Mouse (Mus musculus) cerebellum, adult 2 months (tissue): ENCODE results near the gene Rab39. TPM values are rescaled to one million over a fixed set of nuclear protein-coding genes. Genes with fewer than 3 reads are reported as not detected.

Experiments used
- DNase-seq, 2 experiments: peaks; one replicate each; pipeline ENCODE4 v3.0.0; 2021
- H3K27ac ChIP-seq: fragments of 200-500 bp; 2 replicates; pipeline ENCODE4 v1.5.1; 2012; ENCODE audit warnings: low read length, control low read depth, inconsistent platforms; ENCODE audit not compliant: insufficient read depth
- H3K27me3 ChIP-seq: fragments of 200-500 bp; 2 replicates; pipeline ENCODE4 v1.6.1; 2012; ENCODE audit warnings: inconsistent platforms, mild to moderate bottlenecking, low read length, moderate library complexity; ENCODE audit not compliant: control insufficient read depth, insufficient read depth
- H3K4me1 ChIP-seq: fragments of 200-500 bp; 2 replicates; pipeline ENCODE4 v1.6.1; 2011; ENCODE audit warnings: low read length; ENCODE audit not compliant: control insufficient read depth, insufficient read depth
- H3K4me3 ChIP-seq: fragments of 200-500 bp; replicated peaks from 2 replicates; pipeline ENCODE3; 2011; ENCODE audit warnings: mild to moderate bottlenecking, low read depth, low read length, control low read depth; ENCODE audit not compliant: insufficient read depth
- CTCF ChIP-seq: fragments of 200-500 bp; IDR thresholded peaks from 2 replicates; pipeline ENCODE4 v1.5.1; 2011; ENCODE audit warnings: low read depth, mild to moderate bottlenecking, control low read depth, low read length, moderate library complexity, borderline replicate concordance; ENCODE audit not compliant: insufficient read depth
- POLR2A ChIP-seq: fragments of 200-500 bp; IDR thresholded peaks from 2 replicates; pipeline ENCODE4 v1.6.1; 2011; ENCODE audit warnings: low read length, control low read depth, borderline replicate concordance; ENCODE audit not compliant: insufficient read depth
- WGBS: fragments of 180-500 bp; shearing (Covaris S2); methylation state at CpG from one replicate; pipeline ENCODE4 v1.1.7; 2018; 5-methylcytosine and 5-hydroxymethylcytosine counted together
- polyA plus RNA-seq: library from polyadenylated mRNA; depleted of rRNA; stranded (reverse); fragments of >200 nt; gene quantifications from 2 replicates; pipeline ENCODE4 v1.2.3, GENCODE M21; 2012

The Rab39 gene
- polyA plus RNA-seq, 1 experiment, result 0.65 TPM

DNA sequence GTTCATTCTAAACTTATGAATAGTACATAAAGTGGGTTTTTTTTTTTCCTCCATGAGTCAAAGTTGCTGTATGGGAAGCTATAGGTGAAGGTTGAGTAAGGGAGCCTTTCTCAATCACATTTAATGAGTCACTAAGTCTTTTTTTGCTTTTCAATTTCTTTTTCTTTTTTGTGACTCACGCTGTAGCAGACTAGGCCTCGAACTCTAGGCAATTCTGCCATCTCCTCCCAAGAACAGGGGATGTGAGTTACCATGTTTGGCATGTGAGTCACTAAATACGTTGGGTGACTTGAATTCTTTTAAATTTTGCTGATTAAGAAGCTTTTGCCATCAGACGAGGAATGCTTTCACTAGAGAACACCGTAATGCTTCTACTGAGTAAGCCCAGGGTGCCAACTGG is 10.2 kb downstream of the Rab39 start:
- no peak overlapping the region for H3K4me3 ChIP-seq
- TF ChIP-seq POLR2A (no peak), CTCF (no peak)
- no peaks in the 10 kb centered on the region for H3K27me3 ChIP-seq
- DNase-seq, result no peak
- WGBS, result 93% methylated on average over 5 of the region's 5 CpGs
- no peaks in the 10 kb centered on the region for H3K4me1 ChIP-seq
- H3K27ac ChIP-seq, result no peak overlapping the region

DNA sequence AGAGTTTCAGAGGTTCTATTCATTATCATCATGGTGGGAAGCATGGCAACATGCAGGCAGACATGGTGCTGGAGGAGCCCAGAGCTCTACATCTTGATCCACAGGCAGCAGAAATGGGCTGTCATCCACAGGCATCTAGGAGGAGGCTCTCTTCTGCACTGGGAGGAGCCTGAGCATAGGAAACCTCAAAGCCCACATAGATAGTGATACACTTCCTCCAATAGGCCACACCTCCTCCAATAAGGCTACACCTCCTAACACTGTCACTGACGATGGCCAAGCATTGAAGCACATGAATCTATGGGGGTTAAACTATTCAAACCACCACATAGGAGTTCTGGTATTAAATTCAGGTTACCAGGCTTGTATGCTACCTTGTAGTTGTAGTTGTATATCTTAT is 12.3 kb downstream of the Rab39 start:
- Histone ChIP-seq H3K27me3 (no peaks in the 10 kb centered on the region), H3K4me1 (no peaks in the 10 kb centered on the region), H3K27ac (no peak overlapping the region), H3K4me3 (no peak overlapping the region)
- no peak for TF ChIP-seq CTCF
- TF ChIP-seq POLR2A, result no peak
- no peak for DNase-seq
- 83% methylated on average over 1 of the region's 1 CpGs for WGBS

GRCm38 (mm10) chr9:53691745-53692670 is 14.0 kb downstream of the Rab39 start:
- no peak for DNase-seq
- 56% methylated on average over 7 of the region's 7 CpGs for WGBS
- Histone ChIP-seq H3K4me1 (no peaks in the 10 kb centered on the region), H3K27me3 (no peaks in the 10 kb centered on the region), H3K27ac (no peak overlapping the region), H3K4me3 (no peak overlapping the region)
- no peak for TF ChIP-seq CTCF
- TF ChIP-seq POLR2A, result no peak

DNA sequence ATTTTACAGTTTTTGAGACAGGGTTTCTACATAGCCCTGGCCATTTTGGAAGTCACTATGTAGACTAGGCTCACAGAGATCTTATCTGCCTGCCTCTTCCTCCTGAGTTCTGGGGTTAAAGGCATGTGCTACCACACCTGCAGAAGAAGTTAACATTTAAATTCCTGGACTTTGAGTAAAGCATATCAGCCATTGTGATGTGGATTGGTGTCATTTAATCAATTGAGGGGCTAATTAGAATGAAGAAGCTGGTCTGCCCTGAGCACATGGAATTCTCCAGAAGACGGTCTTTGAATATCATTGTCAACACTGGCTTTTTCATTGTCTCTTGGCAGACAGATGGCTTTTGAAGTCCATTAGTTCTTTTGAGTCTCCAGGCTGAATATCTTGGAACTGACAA is 25.2 kb downstream of the Rab39 start:
- Histone ChIP-seq H3K27ac (no peak overlapping the region), H3K4me1 (no peaks in the 10 kb centered on the region), H3K4me3 (no peak overlapping the region), H3K27me3 (no peaks in the 10 kb centered on the region)
- TF ChIP-seq POLR2A (no peak), CTCF (no peak)
- 75% methylated on average over 1 of the region's 1 CpGs for WGBS
- DNase-seq, result no peak

DNA sequence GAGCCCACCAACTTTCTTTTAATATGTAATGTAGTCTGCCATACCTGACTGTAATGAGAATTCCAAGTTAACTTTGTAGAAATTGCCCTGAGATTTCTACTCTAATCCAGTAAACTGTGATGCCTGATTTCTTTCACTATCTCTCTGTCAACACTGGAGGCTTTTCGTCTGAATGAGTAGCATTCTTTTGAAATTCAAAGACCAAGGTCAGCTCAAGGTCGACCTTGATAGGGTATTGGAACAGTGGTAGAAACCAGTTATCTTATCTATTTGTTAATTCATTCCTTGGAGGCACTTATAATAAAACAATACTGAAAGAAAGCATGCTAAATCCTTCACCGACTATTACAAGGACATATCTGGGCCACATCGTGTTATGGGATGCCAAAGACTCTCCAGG is 29.1 kb downstream of the Rab39 start:
- no peaks in the 10 kb centered on the region for H3K4me1 ChIP-seq
- no peaks in the 10 kb centered on the region for H3K27me3 ChIP-seq
- H3K27ac ChIP-seq, result no peak overlapping the region
- TF ChIP-seq POLR2A (no peak), CTCF (no peak)
- WGBS, result 54% methylated on average over 4 of the region's 4 CpGs
- DNase-seq, result no peak
- H3K4me3 ChIP-seq, result no peak overlapping the region

GRCm38 (mm10) chr9:53673571-53673970 is 32.5 kb downstream of the Rab39 start:
- H3K27me3 ChIP-seq, result no peaks in the 10 kb centered on the region
- TF ChIP-seq CTCF (peak; percentile 80), POLR2A (no peak)
- no peak overlapping the region for H3K4me3 ChIP-seq
- no peak overlapping the region for H3K27ac ChIP-seq
- peak; percentile 69 to 79 for DNase-seq
- no peaks in the 10 kb centered on the region for H3K4me1 ChIP-seq
- 7% methylated on average over 3 of the region's 3 CpGs for WGBS

GRCm38 (mm10) chr9:53669680-53670219 is 36.3 kb downstream of the Rab39 start, which contains the start of gene Cul5:
Gene Cul5, minus strand, starts transcription at chr9:53670014.
- H3K4me1 ChIP-seq, result no peaks in the 10 kb centered on the region; the same call in 1 of the 2 replicates
- no peak within 1 kb of the TSS for H3K27ac ChIP-seq
- peak in 1 of 2 experiments; percentile 8 for DNase-seq
- H3K27me3 ChIP-seq, result no peaks in the 10 kb centered on the region
- no peak within 1 kb of the TSS for H3K4me3 ChIP-seq
- no peak for TF ChIP-seq CTCF
- no peak for TF ChIP-seq POLR2A
- 56% methylated on average over 5 of the region's 5 CpGs for WGBS
